Mouse (Mus musculus) olfactory bulb, adult 2 months (tissue): ENCODE results near the gene Fbxl5. TPM values are rescaled to one million over a fixed set of nuclear protein-coding genes. Genes with fewer than 3 reads are reported as not detected.

Experiments used
- H3K27ac ChIP-seq: fragments of 200-500 bp; 2 replicates; pipeline ENCODE4 v1.5.1; 2012; ENCODE audit warnings: low read depth, low read length; ENCODE audit not compliant: insufficient read depth
- H3K4me1 ChIP-seq: fragments of 200-500 bp; 2 replicates; pipeline ENCODE4 v1.6.1; 2012; ENCODE audit warnings: low read length; ENCODE audit not compliant: control insufficient read depth, insufficient read depth
- H3K4me3 ChIP-seq: fragments of 200-500 bp; 2 replicates; pipeline ENCODE4 v1.5.1; 2012; ENCODE audit warnings: mild to moderate bottlenecking, low read depth, low read length, moderate library complexity; ENCODE audit not compliant: insufficient read depth
- CTCF ChIP-seq: fragments of 200-500 bp; IDR thresholded peaks from 2 replicates; pipeline ENCODE4 v1.5.1; 2012; ENCODE audit warnings: low read depth, mild to moderate bottlenecking, low read length, moderate library complexity; ENCODE audit not compliant: insufficient read depth
- POLR2A ChIP-seq: fragments of 200-500 bp; IDR thresholded peaks from 2 replicates; pipeline ENCODE4 v1.6.1; 2012; ENCODE audit warnings: mild to moderate bottlenecking, low read depth, low read length, moderate library complexity; ENCODE audit not compliant: insufficient read depth
- WGBS: fragments of 180-500 bp; shearing (Covaris S2); methylation state at CpG from one replicate; pipeline ENCODE4 v1.1.7; 2018; 5-methylcytosine and 5-hydroxymethylcytosine counted together
- polyA plus RNA-seq: library from polyadenylated mRNA; stranded (reverse); fragments of >200 nt; gene quantifications from 2 replicates; pipeline ENCODE4 v1.2.4, GENCODE M21; 2012; ENCODE audit warnings: low replicate concordance; ENCODE audit not compliant: missing spikeins, insufficient read depth, insufficient read length

Gene Fbxl5
- polyA plus RNA-seq, 1 experiment, result not detected

DNA sequence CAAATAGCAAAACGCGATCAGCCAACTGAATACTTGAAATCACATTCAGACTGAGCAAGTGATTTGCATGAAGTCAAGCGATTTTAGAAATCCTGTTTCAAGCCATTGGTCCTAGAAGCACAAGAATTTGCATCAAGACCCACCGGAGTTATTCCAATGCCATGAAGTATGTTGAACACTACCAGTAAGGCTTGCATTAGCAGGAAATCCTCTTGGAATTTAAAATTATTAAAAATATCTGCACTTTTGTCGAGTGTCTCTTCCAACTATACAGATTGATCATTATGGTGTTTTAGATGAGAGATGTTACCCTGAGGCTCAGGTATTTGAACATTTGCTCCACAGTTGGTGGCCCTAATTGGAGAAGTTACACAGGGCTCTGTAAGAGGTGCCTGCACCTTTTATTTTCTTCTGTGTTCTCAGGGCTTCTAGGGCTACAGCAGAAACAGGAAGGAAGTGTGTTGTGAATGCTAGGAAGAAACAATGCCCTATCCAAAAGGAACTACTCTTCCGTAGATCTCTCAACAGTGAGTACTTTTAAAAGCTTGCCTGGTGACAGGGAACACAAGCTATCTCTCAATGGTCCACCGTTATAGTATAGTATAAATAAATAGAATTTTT is 32.5 kb upstream of the Fbxl5 start:
- TF ChIP-seq CTCF, result no peak
- TF ChIP-seq POLR2A, result no peak
- H3K27ac ChIP-seq, result no peak overlapping the region
- 84% methylated on average over 7 of the region's 7 CpGs for WGBS

DNA sequence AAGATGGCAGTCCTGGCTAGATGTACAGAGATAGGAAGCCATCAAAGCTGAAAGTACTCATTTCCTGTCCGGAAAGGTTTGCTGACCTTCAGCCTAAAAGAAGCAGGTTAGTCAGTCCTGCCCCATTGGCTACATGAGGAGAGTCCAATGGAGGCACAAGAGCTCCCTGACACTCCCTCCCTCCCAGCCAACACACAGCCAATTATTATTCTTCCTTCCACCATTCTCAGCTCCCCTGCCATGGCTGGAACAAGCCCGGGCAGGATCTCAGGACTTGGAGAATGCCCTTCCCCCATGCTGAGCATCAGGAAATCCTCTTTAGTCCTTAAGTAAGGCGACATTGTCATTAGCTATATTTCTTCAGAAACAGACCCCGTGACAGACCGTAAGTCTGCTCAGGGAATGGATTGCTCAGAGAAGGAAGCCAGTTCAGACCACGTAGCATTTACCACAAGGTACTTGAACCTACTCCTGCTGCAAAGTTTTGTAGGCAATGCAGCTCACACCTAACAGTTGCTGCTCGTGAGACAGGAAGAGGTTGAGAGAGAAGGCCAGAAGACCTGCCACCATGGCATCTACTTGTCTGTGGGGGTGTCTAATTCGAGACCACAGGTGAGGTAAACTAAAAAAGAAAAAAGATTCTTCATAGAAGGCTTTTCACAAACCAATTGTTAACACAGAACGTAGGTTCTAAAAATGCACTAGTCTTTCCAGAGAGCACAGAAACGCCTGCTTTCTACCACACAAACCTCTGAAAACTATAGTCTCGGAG is 31.8 kb upstream of the Fbxl5 start:
- 78% methylated on average over 11 of the region's 11 CpGs for WGBS
- Histone ChIP-seq H3K27ac (no peak overlapping the region), H3K4me3 (no peak overlapping the region), H3K4me1 (no peaks in the 10 kb centered on the region)
- TF ChIP-seq CTCF (no peak), POLR2A (no peak)

More for the DNA sequence above, 32.5 kb upstream of the Fbxl5 start:
- Histone ChIP-seq H3K4me1 (no peaks in the 10 kb centered on the region), H3K4me3 (no peak overlapping the region)

DNA sequence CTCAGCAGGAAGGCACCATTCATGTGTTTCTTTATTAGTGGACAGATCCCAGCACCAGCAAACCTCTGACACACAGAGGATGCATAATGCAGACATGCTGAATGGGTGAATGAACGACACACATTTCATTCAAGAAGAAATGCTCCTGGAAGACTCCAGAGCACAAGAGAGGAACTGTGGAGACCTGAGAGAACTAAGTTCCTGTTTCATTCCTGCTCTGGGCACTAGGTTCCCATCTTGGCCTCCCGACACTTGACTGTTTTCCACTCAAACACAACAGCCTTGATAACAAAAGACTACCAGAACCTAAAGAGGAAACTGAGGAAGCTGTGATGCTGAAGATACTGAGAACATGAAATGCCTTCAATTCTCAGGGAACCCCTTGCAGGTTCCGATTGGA is 26.8 kb upstream of the Fbxl5 start:
- no peak for TF ChIP-seq POLR2A
- TF ChIP-seq CTCF, result no peak
- 92% methylated on average over 3 of the region's 3 CpGs for WGBS

DNA sequence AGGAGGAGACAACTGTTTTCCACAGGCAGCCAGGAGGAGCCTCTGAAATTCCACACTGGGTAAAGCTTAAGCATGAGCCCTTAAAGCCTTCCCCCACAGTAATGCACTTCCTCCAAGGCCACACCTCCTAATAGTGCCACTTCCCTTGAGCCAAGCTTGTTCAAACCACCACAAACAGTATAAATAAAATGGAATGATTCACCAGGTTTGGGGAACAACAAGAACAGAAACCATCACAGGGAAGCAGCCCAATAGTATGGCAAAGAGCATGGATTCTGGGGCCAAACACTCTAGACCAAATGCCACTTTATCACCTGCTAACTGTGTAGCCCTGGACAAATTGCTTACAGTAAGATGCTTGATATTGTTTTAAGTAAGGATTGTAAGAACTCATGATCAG is 26.1 kb upstream of the Fbxl5 start:
- Histone ChIP-seq H3K4me1 (no peaks in the 10 kb centered on the region), H3K27ac (no peak overlapping the region), H3K4me3 (no peak overlapping the region)
- TF ChIP-seq POLR2A (no peak), CTCF (no peak)

More for the DNA sequence above, 26.8 kb upstream of the Fbxl5 start:
- H3K4me3 ChIP-seq, result no peak overlapping the region
- no peak overlapping the region for H3K27ac ChIP-seq
- H3K4me1 ChIP-seq, result no peaks in the 10 kb centered on the region

DNA sequence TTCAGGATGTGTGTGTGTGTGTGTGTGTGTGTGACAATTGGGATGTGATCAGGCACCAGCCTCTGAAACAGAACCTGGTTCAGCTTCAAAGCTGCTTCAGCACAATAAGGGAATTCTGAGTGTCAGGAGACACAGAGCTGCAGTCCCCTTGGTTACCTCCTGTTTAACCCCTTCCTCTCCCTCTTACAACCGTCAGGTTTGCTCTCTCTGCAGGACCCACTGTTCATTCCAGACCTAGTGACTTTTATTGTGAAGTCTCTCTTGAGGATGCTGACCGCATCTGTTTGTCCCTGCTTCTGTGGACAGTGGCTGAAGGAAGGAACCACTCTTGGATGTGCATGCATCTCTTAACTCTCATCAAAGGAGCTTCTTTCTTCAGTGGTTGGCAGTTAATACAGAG is 24.8 kb upstream of the Fbxl5 start:
- Histone ChIP-seq H3K27ac (no peak overlapping the region), H3K4me1 (no peaks in the 10 kb centered on the region), H3K4me3 (no peak overlapping the region)
- no peak for TF ChIP-seq CTCF
- TF ChIP-seq POLR2A, result no peak
- WGBS, result 61% methylated on average over 2 of the region's 2 CpGs

DNA sequence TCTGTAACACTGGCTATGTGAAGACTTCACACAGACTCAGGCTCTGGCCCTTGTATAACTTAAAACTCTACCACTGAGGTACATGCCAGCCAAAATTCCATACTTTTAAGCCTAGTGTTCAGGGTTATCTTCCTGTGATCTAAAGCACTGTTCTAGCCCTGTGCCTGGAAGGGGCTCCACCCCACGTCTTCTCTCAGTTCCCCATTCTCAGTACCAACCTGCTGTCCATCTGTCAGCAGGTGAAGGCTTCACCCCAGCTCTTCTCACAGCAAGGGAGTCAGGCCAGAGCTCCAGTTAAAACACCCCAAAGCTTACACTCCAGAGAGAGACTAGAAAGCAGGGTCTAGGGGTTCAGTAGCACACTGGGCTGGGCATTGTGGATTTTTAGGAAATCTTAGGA is 24.2 kb upstream of the Fbxl5 start:
- no peak overlapping the region for H3K27ac ChIP-seq
- H3K4me1 ChIP-seq, result no peaks in the 10 kb centered on the region
- no peak for TF ChIP-seq POLR2A
- 64% methylated on average over 1 of the region's 1 CpGs for WGBS
- no peak overlapping the region for H3K4me3 ChIP-seq

DNA sequence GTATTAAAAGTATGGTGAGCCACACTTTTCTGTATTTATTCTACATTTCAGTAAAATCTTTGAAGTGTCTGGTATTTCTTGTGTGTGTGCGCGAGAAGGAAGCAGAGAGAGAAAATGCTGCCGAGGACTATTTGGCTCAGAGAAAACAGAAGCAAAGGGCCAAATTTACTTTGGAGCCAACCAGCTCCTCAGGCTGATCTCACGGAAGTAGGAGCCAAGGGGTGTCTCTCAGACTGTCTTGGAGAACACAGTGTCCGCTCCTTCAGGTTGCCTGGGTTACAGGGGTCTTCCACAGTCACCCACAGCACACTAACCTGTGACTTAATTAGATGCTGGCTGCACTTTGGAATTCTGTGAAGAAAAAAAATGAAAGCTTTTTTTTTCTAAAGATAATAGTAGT is 23.6 kb upstream of the Fbxl5 start:
- TF ChIP-seq CTCF, result no peak
- 70% methylated on average over 5 of the region's 5 CpGs for WGBS
- no peak overlapping the region for H3K27ac ChIP-seq
- H3K4me1 ChIP-seq, result no peaks in the 10 kb centered on the region
- no peak overlapping the region for H3K4me3 ChIP-seq

DNA sequence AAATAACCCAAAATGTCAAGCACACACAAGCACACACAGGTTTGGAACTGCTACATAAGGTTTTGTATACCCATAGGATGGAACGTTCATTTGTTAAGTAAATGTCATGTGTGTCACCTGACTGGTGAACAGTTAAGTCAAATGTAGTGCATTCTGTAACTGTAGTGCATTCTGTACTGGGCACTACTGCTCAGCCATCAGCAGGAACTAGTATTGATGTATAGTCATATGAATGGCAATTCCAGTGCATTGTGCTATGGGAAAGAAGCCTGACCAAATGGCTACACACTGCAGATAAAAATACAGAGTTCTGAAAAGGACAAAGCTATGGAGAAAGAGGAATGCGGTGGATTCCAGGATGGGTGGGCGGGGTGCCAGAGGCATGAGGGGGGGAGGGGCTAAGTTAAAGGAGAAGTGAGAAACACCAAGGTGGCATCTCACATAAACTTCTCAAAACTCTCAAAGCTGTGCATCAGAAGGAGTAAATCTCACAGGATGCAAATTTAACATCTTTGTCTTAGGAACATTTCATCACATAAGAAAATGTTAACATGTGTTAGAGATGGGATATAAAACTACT is 21.2 kb upstream of the Fbxl5 start:
- H3K4me1 ChIP-seq, result no peaks in the 10 kb centered on the region
- whole genome bisulfite sequencing, result 69% methylated on average over 3 of the region's 3 CpGs
- no peak for TF ChIP-seq CTCF
- TF ChIP-seq POLR2A, result no peak
- no peak overlapping the region for H3K4me3 ChIP-seq
- no peak overlapping the region for H3K27ac ChIP-seq

DNA sequence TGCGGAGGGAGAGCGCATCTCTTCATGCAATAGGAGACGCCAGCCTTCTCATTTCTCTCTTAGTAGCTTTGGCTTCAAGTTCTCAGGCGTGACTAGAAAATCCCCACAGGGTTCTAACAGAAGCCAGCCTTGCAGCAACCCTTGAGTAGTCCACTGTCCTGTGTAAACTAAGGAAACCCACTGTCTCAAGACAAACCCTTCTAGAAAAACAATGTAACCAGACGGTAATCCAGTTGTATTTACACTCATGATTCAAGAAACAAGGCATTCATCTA is 20.5 kb upstream of the Fbxl5 start:
- H3K27ac ChIP-seq, result no peak overlapping the region
- TF ChIP-seq POLR2A (no peak), CTCF (no peak)
- no peaks in the 10 kb centered on the region for H3K4me1 ChIP-seq
- no peak overlapping the region for H3K4me3 ChIP-seq
- 70% methylated on average over 5 of the region's 5 CpGs for WGBS
